Mouse (Mus musculus): ENCODE data around the gene Tmem109. TPM values are rescaled to one million over a fixed set of nuclear protein-coding genes. Genes with fewer than 3 reads are reported as not detected.
A peak's percentile ranks its signal among the peaks of the same experiment; 100 is the strongest.

Gene Tmem109
- polyA plus RNA-seq, 1 experiment, result 71.8 TPM

DNA sequence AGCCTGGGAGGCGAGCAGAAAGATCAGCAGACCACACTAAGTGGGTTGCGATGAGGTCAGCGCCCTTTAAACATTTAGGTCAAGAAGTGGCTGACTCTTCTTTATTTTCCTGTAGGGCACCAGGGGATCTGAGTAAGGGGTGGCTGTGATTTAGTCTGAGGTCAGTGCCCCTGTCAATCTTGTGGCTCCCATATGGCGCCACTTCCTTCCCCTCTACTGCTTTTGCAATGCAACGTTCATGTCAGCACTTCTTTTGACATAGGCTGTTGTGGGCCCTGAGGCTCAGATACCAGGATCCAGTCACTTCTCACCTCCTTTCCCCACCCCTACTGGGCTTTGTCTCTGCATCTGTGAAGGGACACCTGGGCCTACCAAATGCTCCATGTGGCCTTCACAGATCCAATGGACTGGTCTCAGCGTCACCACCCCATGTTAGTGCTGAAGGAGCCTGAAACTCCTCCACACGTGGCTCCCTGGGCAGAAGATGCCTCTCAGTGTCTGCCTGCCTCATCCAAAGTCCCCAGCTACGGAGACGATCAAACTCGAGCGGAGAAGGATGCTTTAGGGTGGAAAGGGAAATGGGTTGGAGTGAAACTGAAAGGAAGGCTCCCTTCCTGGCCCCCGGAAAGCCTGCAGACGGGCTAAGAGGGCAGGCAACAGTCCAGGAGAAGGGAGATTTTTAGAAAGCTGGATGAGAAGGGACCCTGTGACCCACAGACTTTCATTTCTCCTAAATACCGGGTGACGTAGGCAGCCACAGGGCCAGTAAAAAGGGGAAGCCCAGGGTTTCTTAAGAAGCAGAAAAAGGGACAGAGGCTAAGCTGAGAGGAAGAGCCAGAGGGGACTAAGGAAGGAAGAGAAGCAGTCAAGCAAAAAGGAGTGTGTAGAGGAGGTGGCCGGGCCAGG, 39.8 kb downstream of the Tmem109 start:
- no peak overlapping the region for H3K27ac ChIP-seq (ENCODE audit: control insufficient read depth, insufficient read depth, low read length)
- H3K4me3 ChIP-seq (ENCODE audit: control insufficient read depth, insufficient read depth, low read length), result no peak overlapping the region
- H3K27me3 ChIP-seq (ENCODE audit: control insufficient read depth, insufficient read depth, low read length), result no peaks in the 10 kb centered on the region
- H3K36me3 ChIP-seq (ENCODE audit: control insufficient read depth, insufficient read depth, low read length), result no peaks in the 10 kb centered on the region
- no peak for TF ChIP-seq CTCF (IDR thresholded peaks at IDR 0.05; ENCODE audit: borderline replicate concordance, control insufficient read depth, extremely low read depth, insufficient read depth, low read length, poor library complexity)
- no peak for TF ChIP-seq POLR2A (IDR thresholded peaks at IDR 0.05; ENCODE audit: control insufficient read depth, extremely low read depth, insufficient read depth, low read length, poor library complexity)
- no peak for DNase-seq
- H3K4me1 ChIP-seq (replicated peaks; ENCODE audit: control insufficient read depth, insufficient read depth, low read length), result peaks cover 22% of the 10 kb centered on the region
- WGBS, result 31% methylated on average over 16 of the region's 16 CpGs

DNA sequence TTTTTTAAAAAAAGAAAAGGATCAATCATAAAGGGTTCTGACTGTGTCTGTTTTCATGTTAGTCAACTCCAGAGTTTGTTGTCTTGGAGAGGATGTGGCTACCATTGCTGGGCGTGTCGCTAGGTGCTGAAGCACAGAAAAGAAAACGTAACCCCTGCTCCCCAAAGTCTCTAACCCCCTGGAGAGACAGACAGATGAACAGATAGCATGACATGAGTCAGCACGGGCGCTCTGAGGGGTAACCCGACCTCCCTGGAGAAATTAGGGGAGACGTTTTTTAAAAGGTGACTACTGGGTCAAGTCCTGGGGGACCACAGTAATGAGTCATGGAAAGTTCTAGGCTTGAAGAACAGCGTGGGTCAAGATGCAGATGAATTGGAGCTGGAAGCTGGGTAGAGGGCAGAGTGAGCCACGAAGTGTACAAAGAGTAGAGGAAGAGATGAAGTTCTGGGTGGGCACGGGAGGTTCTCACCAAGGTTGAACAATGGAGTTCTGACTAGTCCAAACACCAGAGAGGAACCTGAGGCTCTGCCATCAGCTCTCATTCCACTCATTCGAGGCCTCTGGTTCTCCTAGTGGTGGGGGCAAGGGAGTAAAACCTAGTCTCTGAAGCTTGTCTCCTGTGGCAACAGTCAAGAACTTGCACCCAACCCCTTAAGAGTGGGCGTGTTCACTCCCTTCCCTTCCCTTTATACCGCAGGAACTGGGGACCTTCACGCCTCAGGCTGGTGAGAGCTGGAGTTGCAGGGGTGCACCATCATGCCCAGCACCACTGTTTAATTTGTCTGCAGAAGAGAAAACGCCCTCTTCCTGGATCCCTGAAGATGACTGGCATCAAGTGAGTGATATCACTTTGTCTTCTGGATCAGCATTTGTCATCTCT, 42.5 kb downstream of the Tmem109 start, which contains the start of gene Slc15a3:
Slc15a3 (plus strand) TSS at position 718 of the 883 bp plus-strand sequence.
- H3K27me3 ChIP-seq (ENCODE audit: control insufficient read depth, insufficient read depth, low read length), result no peaks in the 10 kb centered on the region
- TF ChIP-seq POLR2A (IDR thresholded peaks at IDR 0.05; ENCODE audit: control insufficient read depth, extremely low read depth, insufficient read depth, low read length, poor library complexity), result no peak
- no peak for TF ChIP-seq CTCF (IDR thresholded peaks at IDR 0.05; ENCODE audit: borderline replicate concordance, control insufficient read depth, extremely low read depth, insufficient read depth, low read length, poor library complexity)
- no peak for DNase-seq

GRCm38 (mm10) chr19:10835671-10836070, 46.1 kb downstream of the Tmem109 start:
- H3K36me3 ChIP-seq (ENCODE audit: control insufficient read depth, insufficient read depth, low read length), result no peaks in the 10 kb centered on the region
- H3K4me1 ChIP-seq (replicated peaks; ENCODE audit: control insufficient read depth, insufficient read depth, low read length), result peaks cover 11% of the 10 kb centered on the region
- 90% methylated on average over 3 of the region's 3 CpGs for WGBS
- TF ChIP-seq POLR2A (IDR thresholded peaks at IDR 0.05; ENCODE audit: control insufficient read depth, extremely low read depth, insufficient read depth, low read length, poor library complexity), result no peak
- no peaks in the 10 kb centered on the region for H3K27me3 ChIP-seq (ENCODE audit: control insufficient read depth, insufficient read depth, low read length)
- no peak overlapping the region for H3K27ac ChIP-seq (ENCODE audit: control insufficient read depth, insufficient read depth, low read length)
- DNase-seq, result no peak
- no peak overlapping the region for H3K4me3 ChIP-seq (ENCODE audit: control insufficient read depth, insufficient read depth, low read length)

More for the DNA sequence above, 42.5 kb downstream of the Tmem109 start, which contains the start of gene Slc15a3:
- 62% methylated on average over 15 of the region's 15 CpGs for WGBS
- Histone ChIP-seq H3K4me3 (ENCODE audit: control insufficient read depth, insufficient read depth, low read length) (no peak within 1 kb of the TSS), H3K4me1 (replicated peaks; ENCODE audit: control insufficient read depth, insufficient read depth, low read length) (peaks cover 22% of the 10 kb centered on the region), H3K27ac (ENCODE audit: control insufficient read depth, insufficient read depth, low read length) (no peak within 1 kb of the TSS), H3K36me3 (ENCODE audit: control insufficient read depth, insufficient read depth, low read length) (no peaks in the 10 kb centered on the region)

- peaks cover 12% of the 10 kb centered on the region for H3K4me1 ChIP-seq (replicated peaks; ENCODE audit: control insufficient read depth, insufficient read depth, low read length)
- no peak overlapping the region for H3K4me3 ChIP-seq (ENCODE audit: control insufficient read depth, insufficient read depth, low read length)
- TF ChIP-seq CTCF (IDR thresholded peaks at IDR 0.05; ENCODE audit: borderline replicate concordance, control insufficient read depth, extremely low read depth, insufficient read depth, low read length, poor library complexity), result no peak
- no peak for TF ChIP-seq POLR2A (IDR thresholded peaks at IDR 0.05; ENCODE audit: control insufficient read depth, extremely low read depth, insufficient read depth, low read length, poor library complexity)
- no peak overlapping the region for H3K27ac ChIP-seq (ENCODE audit: control insufficient read depth, insufficient read depth, low read length)
- no peaks in the 10 kb centered on the region for H3K36me3 ChIP-seq (ENCODE audit: control insufficient read depth, insufficient read depth, low read length)
- 87% methylated on average over 3 of the region's 3 CpGs for WGBS
- H3K27me3 ChIP-seq (ENCODE audit: control insufficient read depth, insufficient read depth, low read length), result no peaks in the 10 kb centered on the region
- DNase-seq, result no peak
Measured at GRCm38 (mm10) chr19:10833611-10834010, 48.2 kb downstream of the Tmem109 start.

- Histone ChIP-seq H3K27me3 (ENCODE audit: control insufficient read depth, insufficient read depth, low read length) (no peaks in the 10 kb centered on the region), H3K4me3 (ENCODE audit: control insufficient read depth, insufficient read depth, low read length) (no peak overlapping the region)
- WGBS, result 88% methylated on average over 3 of the region's 3 CpGs
Measured at GRCm38 (mm10) chr19:10832030-10832429, 49.8 kb downstream of the Tmem109 start.

GRCm38 (mm10) chr19:10831424-10831823, 50.4 kb downstream of the Tmem109 start:
- H3K4me1 ChIP-seq (replicated peaks; ENCODE audit: control insufficient read depth, insufficient read depth, low read length), result peaks cover 26% of the 10 kb centered on the region
- 3% methylated on average over 5 of the region's 5 CpGs for WGBS
- H3K4me3 ChIP-seq (ENCODE audit: control insufficient read depth, insufficient read depth, low read length), result no peak overlapping the region
- peak; percentile 93 for DNase-seq
- H3K36me3 ChIP-seq (ENCODE audit: control insufficient read depth, insufficient read depth, low read length), result no peaks in the 10 kb centered on the region
- H3K27ac ChIP-seq (ENCODE audit: control insufficient read depth, insufficient read depth, low read length), result no peak overlapping the region
- no peaks in the 10 kb centered on the region for H3K27me3 ChIP-seq (ENCODE audit: control insufficient read depth, insufficient read depth, low read length)
- TF ChIP-seq POLR2A (IDR thresholded peaks at IDR 0.05; ENCODE audit: control insufficient read depth, extremely low read depth, insufficient read depth, low read length, poor library complexity) (no peak), CTCF (IDR thresholded peaks at IDR 0.05; ENCODE audit: borderline replicate concordance, control insufficient read depth, extremely low read depth, insufficient read depth, low read length, poor library complexity) (peak; percentile 90)

More at GRCm38 (mm10) chr19:10832030-10832429, 49.8 kb downstream of the Tmem109 start:
- no peak for TF ChIP-seq POLR2A (IDR thresholded peaks at IDR 0.05; ENCODE audit: control insufficient read depth, extremely low read depth, insufficient read depth, low read length, poor library complexity)
- TF ChIP-seq CTCF (IDR thresholded peaks at IDR 0.05; ENCODE audit: borderline replicate concordance, control insufficient read depth, extremely low read depth, insufficient read depth, low read length, poor library complexity), result no peak
- Histone ChIP-seq H3K4me1 (replicated peaks; ENCODE audit: control insufficient read depth, insufficient read depth, low read length) (peaks cover 24% of the 10 kb centered on the region), H3K27ac (ENCODE audit: control insufficient read depth, insufficient read depth, low read length) (no peak overlapping the region), H3K36me3 (ENCODE audit: control insufficient read depth, insufficient read depth, low read length) (no peaks in the 10 kb centered on the region)
- DNase-seq, result no peak
